Mouse (Mus musculus): Measurements from ENCODE around the gene Gtf2f1.

DNA sequence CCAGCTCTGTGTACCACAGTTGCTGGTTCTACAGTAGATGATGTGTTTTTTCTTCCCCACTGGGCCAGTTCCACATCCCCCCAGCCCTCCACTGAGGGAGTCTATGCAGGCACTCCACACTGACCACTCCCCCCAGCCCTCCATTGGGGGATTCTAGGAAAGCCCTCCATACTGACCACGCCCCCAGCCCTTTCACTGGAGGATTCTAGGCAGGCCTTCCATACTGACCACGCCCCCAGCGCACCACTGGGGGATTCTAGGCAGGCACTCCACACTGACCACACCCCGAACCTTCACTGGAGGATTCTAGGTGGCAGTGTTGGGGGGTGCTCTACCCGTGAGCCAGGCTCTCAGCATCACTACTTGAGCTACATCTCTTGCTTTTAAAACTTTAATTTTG lies 36.3 kb upstream of the Gtf2f1 start:
- no peak for TF ChIP-seq POLR2A (IDR thresholded peaks at IDR 0.05; ENCODE audit: low read depth, low read length)
- TF ChIP-seq CTCF (IDR thresholded peaks at IDR 0.05; ENCODE audit: extremely low read depth, insufficient read depth, insufficient read length, insufficient replicate concordance) = no peak

Measured in spleen, adult 2 months (tissue).